Mouse (Mus musculus): ENCODE results near the gene Mtfmt.

- TF ChIP-seq CTCF (IDR thresholded peaks at IDR 0.05; ENCODE audit: low read depth, low read length): no peak
- no peak for TF ChIP-seq POLR2A (IDR thresholded peaks at IDR 0.05; ENCODE audit: insufficient read depth, low read length)
These were observed 43.6 kb downstream of the Mtfmt start for GRCm38 (mm10) chr9:65479158-65479557.
